Mouse (Mus musculus): ENCODE data around the gene Nat8f3. TPM values are rescaled to one million over a fixed set of nuclear protein-coding genes. Genes with fewer than 3 reads are reported as not detected.
"Not testable (repeated sequence)": the region's sequence is repeated elsewhere in the genome, so short reads cannot be mapped to it uniquely, and the experiment has no call there.

The Nat8f3 gene
- not detected for polyA plus RNA-seq (2012; fragmentation: generic; extraction: Trizol)
- long read RNA-seq, experiment 1 = 0 reads
- long read RNA-seq, experiment 2 = 0 reads

- not testable (repeated sequence) for H3K4me3 ChIP-seq (ENCODE audit: insufficient read depth, poor library complexity, severe bottlenecking); H3K36me3 ChIP-seq (ENCODE audit: control insufficient read depth, insufficient read depth); H3ac ChIP-seq (ENCODE audit: control insufficient read depth, insufficient read length, low read depth); H3K79me2 ChIP-seq (ENCODE audit: control insufficient read depth, insufficient read depth); H3K27me3 ChIP-seq (ENCODE audit: control insufficient read depth, insufficient read depth, insufficient read length); H3K79me3 ChIP-seq (ENCODE audit: low read depth)
Measured at GRCm38 (mm10) chr6:85765532-85765931, at the start of gene Nat8f3. Gene Nat8f3, minus strand, starts transcription at chr6:85765754.

GRCm38 (mm10) chr6:85813339-85813738, 47.8 kb upstream of the Nat8f3 start:
- H3K4me3 ChIP-seq (ENCODE audit: insufficient read depth, poor library complexity, severe bottlenecking) = no peak overlapping the region
- no peaks in the 10 kb centered on the region for H3K36me3 ChIP-seq (ENCODE audit: control insufficient read depth, insufficient read depth)
- H3K27me3 ChIP-seq (ENCODE audit: control insufficient read depth, insufficient read depth, insufficient read length) = no peaks in the 10 kb centered on the region
- H3K79me2 ChIP-seq (ENCODE audit: control insufficient read depth, insufficient read depth) = no peaks in the 10 kb centered on the region
- TF ChIP-seq MAX (IDR thresholded peaks at IDR 0.05) (no peak), MYOG (IDR thresholded peaks at IDR 0.05; ENCODE audit: control insufficient read depth, extremely low read depth, insufficient read length) (no peak), FOSL1 (IDR thresholded peaks at IDR 0.05; ENCODE audit: insufficient read depth, low read length, poor library complexity, severe bottlenecking) (no peak), USF1 (IDR thresholded peaks at IDR 0.05; ENCODE audit: low read depth) (no peak), CEBPB (IDR thresholded peaks at IDR 0.05; ENCODE audit: low read depth) (no peak), CTCF (IDR thresholded peaks at IDR 0.05; ENCODE audit: control insufficient read depth, insufficient read depth, insufficient read length) (no peak), MYOD1 (IDR thresholded peaks at IDR 0.05; ENCODE audit: control insufficient read depth, insufficient read length, low read depth) (no peak)
- no peaks in the 10 kb centered on the region for H3K79me3 ChIP-seq (ENCODE audit: low read depth)
- H3ac ChIP-seq (ENCODE audit: control insufficient read depth, insufficient read length, low read depth) = no peak overlapping the region

GRCm38 (mm10) chr6:85810942-85811537, 45.5 kb upstream of the Nat8f3 start:
- not testable (repeated sequence) for H3ac ChIP-seq (ENCODE audit: control insufficient read depth, insufficient read length, low read depth); H3K79me2 ChIP-seq (ENCODE audit: control insufficient read depth, insufficient read depth); H3K36me3 ChIP-seq (ENCODE audit: control insufficient read depth, insufficient read depth); H3K4me3 ChIP-seq (ENCODE audit: insufficient read depth, poor library complexity, severe bottlenecking); H3K79me3 ChIP-seq (ENCODE audit: low read depth); H3K27me3 ChIP-seq (ENCODE audit: control insufficient read depth, insufficient read depth, insufficient read length)

GRCm38 (mm10) chr6:85810514-85810913, 45.0 kb upstream of the Nat8f3 start:
- not testable (repeated sequence) for H3K27me3 ChIP-seq (ENCODE audit: control insufficient read depth, insufficient read depth, insufficient read length); H3K79me2 ChIP-seq (ENCODE audit: control insufficient read depth, insufficient read depth); H3K36me3 ChIP-seq (ENCODE audit: control insufficient read depth, insufficient read depth); H3K79me3 ChIP-seq (ENCODE audit: low read depth); H3ac ChIP-seq (ENCODE audit: control insufficient read depth, insufficient read length, low read depth); H3K4me3 ChIP-seq (ENCODE audit: insufficient read depth, poor library complexity, severe bottlenecking)

GRCm38 (mm10) chr6:85809784-85810183, 44.2 kb upstream of the Nat8f3 start:
- not testable (repeated sequence) for H3K36me3 ChIP-seq (ENCODE audit: control insufficient read depth, insufficient read depth); H3K27me3 ChIP-seq (ENCODE audit: control insufficient read depth, insufficient read depth, insufficient read length); H3K79me3 ChIP-seq (ENCODE audit: low read depth); H3K4me3 ChIP-seq (ENCODE audit: insufficient read depth, poor library complexity, severe bottlenecking); H3K79me2 ChIP-seq (ENCODE audit: control insufficient read depth, insufficient read depth); H3ac ChIP-seq (ENCODE audit: control insufficient read depth, insufficient read length, low read depth)

- H3K36me3 ChIP-seq (ENCODE audit: control insufficient read depth, insufficient read depth); H3ac ChIP-seq (ENCODE audit: control insufficient read depth, insufficient read length, low read depth); H3K79me2 ChIP-seq (ENCODE audit: control insufficient read depth, insufficient read depth); H3K4me3 ChIP-seq (ENCODE audit: insufficient read depth, poor library complexity, severe bottlenecking); H3K27me3 ChIP-seq (ENCODE audit: control insufficient read depth, insufficient read depth, insufficient read length); H3K79me3 ChIP-seq (ENCODE audit: low read depth): not testable (repeated sequence)
Measured at GRCm38 (mm10) chr6:85803180-85803579, 37.6 kb upstream of the Nat8f3 start.

GRCm38 (mm10) chr6:85763127-85764070, 2.2 kb downstream of the Nat8f3 start:
- not testable (repeated sequence) for H3K27me3 ChIP-seq (ENCODE audit: control insufficient read depth, insufficient read depth, insufficient read length); H3K79me2 ChIP-seq (ENCODE audit: control insufficient read depth, insufficient read depth); H3K79me3 ChIP-seq (ENCODE audit: low read depth); H3ac ChIP-seq (ENCODE audit: control insufficient read depth, insufficient read length, low read depth); H3K4me3 ChIP-seq (ENCODE audit: insufficient read depth, poor library complexity, severe bottlenecking); H3K36me3 ChIP-seq (ENCODE audit: control insufficient read depth, insufficient read depth)

- not testable (repeated sequence) for H3ac ChIP-seq (ENCODE audit: control insufficient read depth, insufficient read length, low read depth); H3K4me3 ChIP-seq (ENCODE audit: insufficient read depth, poor library complexity, severe bottlenecking); H3K79me3 ChIP-seq (ENCODE audit: low read depth); H3K27me3 ChIP-seq (ENCODE audit: control insufficient read depth, insufficient read depth, insufficient read length); H3K79me2 ChIP-seq (ENCODE audit: control insufficient read depth, insufficient read depth); H3K36me3 ChIP-seq (ENCODE audit: control insufficient read depth, insufficient read depth)
Measured at GRCm38 (mm10) chr6:85762678-85763077, 2.9 kb downstream of the Nat8f3 start.

- H3K36me3 ChIP-seq (ENCODE audit: control insufficient read depth, insufficient read depth); H3K4me3 ChIP-seq (ENCODE audit: insufficient read depth, poor library complexity, severe bottlenecking); H3K79me3 ChIP-seq (ENCODE audit: low read depth); H3ac ChIP-seq (ENCODE audit: control insufficient read depth, insufficient read length, low read depth); H3K27me3 ChIP-seq (ENCODE audit: control insufficient read depth, insufficient read depth, insufficient read length); H3K79me2 ChIP-seq (ENCODE audit: control insufficient read depth, insufficient read depth): not testable (repeated sequence)
Measured at GRCm38 (mm10) chr6:85755705-85756249, 9.8 kb downstream of the Nat8f3 start.

- not testable (repeated sequence) for H3K4me3 ChIP-seq (ENCODE audit: insufficient read depth, poor library complexity, severe bottlenecking); H3K79me2 ChIP-seq (ENCODE audit: control insufficient read depth, insufficient read depth); H3K36me3 ChIP-seq (ENCODE audit: control insufficient read depth, insufficient read depth); H3K27me3 ChIP-seq (ENCODE audit: control insufficient read depth, insufficient read depth, insufficient read length); H3ac ChIP-seq (ENCODE audit: control insufficient read depth, insufficient read length, low read depth); H3K79me3 ChIP-seq (ENCODE audit: low read depth)
Measured at GRCm38 (mm10) chr6:85713105-85713504, 52.4 kb downstream of the Nat8f3 start, which contains the start of gene Nat8f7. Gene Nat8f7, minus strand, starts transcription at chr6:85713205.
